Mouse (Mus musculus): Measurements from ENCODE around the gene Hrg.

DNA sequence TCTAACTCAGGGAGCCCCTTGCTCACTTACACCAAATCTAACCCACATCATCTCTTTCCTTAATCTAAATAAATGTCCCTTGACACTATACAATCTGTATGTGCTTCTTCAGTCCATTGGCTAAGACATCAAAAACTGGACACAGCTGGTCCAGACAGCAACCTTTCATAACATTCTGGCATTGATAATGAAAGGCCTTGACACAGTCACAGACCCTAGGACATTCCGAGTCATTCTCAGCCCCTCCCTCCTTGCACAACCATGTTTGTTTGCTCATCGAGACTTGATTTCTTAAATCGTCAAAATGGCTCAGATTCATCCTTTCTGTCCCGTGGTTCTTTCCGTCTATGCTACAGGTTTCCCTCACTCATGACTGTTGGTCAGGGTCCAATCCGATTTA, 41.6 kb upstream of the Hrg start:
- no peak for TF ChIP-seq CTCF (IDR thresholded peaks at IDR 0.05; ENCODE audit: borderline replicate concordance, control insufficient read depth, extremely low read depth, insufficient read depth, low read length, poor library complexity)
- TF ChIP-seq POLR2A (IDR thresholded peaks at IDR 0.05; ENCODE audit: control insufficient read depth, extremely low read depth, insufficient read depth, low read length, poor library complexity) = no peak

All from thymus, adult 2 months (tissue).